Mouse (Mus musculus) lung, postnatal 14 days (tissue): ENCODE results near the gene Usp19.

Experiments
- DNase-seq: peaks from one replicate; pipeline ENCODE4 v3.0.0; 2021

The Usp19 gene

DNA sequence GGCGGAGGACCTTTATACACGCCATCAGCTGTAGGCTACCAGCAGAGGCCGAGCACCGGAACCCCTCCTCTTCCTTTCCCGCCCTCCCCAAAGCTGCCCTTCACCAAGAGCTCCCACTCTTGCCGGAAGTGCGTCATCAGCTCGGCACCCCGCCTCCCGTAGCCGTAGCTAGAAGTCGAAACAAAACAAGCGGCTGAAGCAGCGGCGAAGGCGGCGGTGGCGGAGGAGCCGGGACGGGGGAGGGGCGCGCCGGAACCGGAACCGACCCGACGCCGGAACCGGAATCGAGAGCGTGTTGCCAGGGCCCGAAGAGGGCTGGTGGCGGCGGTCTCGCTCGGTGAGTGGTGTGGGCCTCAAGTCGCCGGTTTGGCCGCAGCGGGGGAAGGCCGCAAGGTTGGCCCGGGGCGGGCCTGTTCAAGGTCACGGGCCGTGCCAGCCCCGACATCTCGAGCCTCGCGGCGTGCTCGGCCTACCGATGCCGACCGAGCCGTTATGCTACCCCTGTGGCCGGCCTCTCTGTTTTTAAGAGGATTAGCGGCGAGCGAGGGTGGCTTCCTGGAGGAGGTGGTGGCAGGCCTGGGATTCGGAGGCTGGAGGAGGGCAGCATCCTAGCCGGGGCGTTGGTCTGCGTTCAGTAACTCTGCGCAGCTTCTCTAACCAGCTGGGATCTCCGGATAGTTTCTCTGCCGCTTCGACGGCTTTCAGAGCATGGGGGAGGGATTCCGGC lies at the start of gene Usp19:
TSS of gene Usp19 (plus strand) at position 44 of the 727 bp plus-strand sequence.
- peak; percentile 97 for DNase-seq

DNA sequence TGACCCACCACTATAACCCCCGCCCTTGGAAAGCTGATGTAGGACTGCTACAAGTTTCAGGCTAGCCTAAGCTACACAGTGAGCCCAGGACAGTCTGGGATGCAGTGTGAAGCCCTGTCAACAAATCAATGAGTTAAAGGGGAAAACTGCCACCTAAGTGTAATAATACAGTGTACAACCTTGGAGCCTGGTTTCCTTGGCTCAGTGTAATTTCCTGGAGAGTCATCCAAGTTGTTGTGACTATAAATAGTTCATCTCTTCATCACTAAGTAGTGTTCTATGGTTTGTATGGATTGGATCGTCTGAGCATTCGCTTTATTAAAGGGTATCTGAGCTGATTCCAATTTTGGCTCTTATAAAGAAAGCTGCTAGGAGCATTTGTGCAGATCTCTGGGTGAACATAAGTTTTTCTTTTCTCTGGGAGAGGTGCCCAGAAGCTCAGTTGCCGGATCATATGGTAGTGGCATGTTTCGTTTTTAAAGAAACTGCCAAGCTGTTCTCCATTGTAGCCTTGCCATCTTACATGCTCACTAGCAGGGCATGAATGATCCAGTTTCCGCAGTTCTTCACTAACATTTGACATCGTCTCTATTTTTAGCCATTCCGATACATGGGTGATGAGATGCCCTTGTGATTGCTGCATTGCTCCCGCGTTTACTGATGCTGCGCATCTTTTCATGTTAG lies 49.0 kb upstream of the Usp19 start:
- DNase-seq = no peak

DNA sequence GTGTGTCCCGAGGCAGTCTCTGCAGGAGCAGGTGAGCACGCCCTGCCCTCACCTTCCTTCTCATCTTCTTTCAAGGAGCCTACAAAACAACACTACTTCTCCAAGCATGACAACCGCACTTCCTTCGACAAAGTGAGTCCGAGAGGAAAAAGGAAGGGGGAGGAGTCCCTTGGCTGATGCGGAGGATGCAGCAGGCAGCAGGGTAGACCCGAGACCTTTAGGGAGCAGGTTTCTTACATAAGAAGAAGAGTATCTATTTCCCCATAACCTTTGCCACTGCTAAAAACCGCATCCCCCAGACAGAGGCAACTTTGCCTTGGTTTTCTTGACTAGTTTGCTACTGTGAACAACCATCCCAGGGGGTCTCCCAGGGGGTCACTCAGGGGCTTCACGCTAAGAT lies 45.3 kb upstream of the Usp19 start:
- no peak for DNase-seq

DNA sequence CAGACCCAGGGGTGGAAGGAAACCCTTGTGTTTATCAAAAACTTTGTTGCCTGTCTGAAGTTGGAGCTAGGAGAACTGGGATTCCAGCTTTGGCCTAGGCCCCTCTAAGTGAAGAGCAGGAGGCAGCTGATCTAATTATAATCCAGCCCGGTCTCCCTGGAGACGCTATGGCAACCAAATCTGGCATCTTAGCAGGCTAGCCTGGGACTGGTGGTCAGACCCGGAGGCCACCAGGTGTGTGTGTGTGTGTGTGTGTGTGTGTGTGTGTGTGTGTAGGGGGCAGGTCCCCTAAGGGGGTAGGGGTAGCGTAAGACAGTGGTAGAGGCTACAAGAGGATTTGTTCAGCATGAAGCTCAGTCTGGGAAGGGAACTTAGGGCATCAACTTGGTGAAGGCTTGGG lies 40.5 kb upstream of the Usp19 start:
- peak; percentile 27 for DNase-seq

DNA sequence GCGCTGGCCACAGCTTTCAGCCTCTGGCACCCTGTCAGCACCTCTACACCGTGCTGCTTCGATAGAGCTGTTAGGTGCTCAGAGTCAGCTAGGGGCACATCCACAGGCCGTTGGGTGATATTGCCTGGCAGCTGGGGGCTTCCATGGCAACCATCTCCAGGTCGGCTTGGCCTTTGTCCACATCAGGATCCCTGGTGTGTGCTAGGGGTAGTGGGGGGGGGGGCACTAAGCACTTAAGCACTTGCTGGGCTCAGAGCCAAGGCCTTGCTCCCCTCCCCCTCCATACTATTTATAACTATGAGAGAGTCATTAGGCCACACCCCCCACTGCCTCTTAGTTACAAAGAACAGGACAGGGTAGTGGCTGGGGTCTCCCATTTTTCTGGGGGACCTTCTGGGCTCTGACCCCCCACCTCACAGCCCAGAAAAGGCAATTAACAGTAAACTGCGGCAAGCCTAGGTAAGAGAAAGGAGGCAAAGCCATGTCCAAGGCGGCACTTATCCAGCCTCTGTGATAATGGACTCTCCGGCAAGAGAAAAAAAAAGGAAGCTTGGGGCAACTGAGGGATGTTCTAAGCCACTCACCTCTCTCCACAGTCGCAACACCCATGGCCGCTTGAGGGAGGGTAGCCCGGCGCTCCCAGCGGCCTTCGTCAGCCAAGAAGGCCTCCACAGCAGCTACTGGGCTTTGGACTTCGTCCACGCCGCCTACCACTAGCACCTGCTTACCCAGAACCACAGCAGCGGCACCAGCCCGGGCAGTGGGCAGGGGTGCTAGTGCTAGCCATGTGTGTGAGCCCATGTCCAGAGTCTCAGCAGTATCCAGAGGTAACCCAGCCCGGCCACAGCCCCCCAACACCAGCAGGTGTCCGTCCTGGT lies 39.9 kb upstream of the Usp19 start:
- peak; percentile 46 for DNase-seq

DNA sequence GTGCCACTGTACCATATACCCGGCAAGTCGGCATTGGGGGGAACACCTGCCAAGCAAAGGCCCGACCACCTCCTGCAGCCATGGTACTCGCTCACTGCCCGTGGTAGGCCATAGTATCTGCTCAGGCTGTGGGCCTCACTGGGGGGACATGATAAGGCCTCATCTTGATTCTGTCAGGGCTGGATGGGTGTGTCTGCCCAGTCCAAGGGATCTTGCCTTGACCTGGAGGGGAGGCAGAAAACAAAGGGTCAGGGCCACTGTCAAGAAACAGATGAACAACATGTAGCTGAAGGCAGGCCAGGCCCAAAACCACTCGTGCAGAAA lies 39.3 kb upstream of the Usp19 start:
- DNase-seq = no peak

DNA sequence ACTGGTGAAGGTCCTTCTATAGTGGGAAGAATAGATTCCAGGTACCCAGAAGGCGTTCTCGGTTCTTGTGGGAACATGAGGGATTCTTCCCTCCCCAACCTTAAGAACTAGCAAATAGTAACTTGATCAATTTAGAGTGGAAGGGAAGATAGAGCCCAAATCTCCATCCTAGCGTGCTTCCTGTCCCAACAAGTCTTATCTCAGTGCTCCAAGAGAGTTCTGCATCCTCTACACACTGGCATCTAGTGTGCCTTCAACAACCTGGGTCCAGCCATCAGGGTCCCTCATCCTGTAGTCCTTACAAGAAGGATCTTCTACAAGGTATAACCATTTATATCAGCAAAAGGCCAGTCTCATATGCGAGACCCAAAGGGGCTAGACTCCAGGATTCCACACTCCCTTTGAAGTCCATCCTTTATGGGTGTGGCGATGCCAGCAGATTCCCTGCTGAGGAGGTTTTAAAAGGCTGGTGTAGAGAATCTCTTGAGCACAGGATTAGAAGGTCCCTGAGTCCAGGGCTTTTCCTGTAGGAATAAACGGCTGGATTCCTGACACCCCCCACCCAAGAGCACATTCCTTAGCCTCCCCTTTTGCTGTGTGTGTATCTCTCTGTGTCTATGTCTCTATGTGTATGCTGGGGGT lies 38.8 kb upstream of the Usp19 start:
- no peak for DNase-seq

DNA sequence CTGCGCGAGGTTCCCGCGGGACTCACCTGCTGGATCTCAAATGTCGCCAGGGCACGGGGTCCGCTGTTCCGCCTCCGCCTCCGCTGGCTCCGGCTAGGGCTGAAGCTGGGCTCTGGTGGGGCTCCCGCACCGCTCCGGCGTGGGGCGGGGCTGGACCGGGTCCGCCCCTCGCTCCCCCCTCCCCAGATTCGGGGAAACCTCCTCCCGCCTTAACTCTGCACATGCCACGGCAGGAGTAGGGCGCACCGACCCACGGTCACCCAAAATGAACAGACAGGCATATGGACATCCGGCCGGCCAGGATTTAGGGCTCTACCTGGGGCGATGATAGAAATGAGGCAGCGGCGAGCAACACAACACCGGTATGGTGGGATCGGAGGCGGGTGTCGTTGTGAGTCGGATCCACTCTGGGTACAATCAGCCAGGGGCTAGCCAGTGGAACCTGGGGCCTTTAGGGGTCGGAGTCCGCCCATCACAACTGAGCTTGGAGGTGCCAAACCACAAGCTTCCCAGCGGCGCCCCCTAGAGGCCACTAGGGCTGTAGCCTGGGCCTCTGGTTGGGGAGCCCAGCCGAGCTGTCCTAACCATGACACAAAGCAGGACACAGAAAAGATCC lies 38.0 kb upstream of the Usp19 start:
- DNase-seq = peak; percentile 93

DNA sequence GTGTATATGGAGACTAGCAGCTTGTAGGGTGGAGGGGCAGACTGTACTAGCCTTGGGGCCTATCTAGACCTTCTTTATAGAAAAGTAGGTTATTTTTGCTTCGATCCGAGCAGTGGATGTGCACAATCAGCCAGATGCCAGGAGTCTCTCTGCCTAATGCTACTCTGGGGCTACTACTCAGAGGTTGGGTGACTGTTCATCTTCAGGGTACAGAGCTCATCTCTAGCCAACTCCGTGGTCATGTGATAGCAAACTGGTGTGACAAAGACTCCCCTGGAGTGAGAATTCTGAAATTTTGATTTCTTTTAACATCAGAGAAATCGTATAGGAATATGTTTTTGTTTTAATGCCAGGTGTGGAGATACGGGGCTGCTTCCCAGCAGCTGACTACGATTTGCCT lies 37.5 kb upstream of the Usp19 start:
- DNase-seq = no peak

DNA sequence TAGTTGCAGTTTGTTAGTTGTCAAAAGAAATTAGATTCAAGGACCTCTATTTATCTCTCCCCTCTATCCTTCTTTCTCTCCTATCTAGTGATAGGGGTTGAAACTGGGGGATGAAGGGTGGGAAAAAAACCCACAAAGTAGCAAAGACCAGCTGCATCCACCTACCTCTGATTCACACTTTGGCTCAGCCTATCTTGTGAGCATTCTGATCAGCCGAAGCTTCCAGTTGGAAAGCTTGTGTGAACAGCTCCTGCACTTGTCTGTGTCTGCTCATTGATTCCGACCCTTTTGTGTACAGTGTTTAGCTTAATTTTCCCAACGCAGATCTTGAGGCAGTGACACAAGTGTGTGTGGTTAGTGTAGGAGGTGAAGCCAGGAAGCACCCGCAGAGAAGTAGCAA lies 36.9 kb upstream of the Usp19 start:
- no peak for DNase-seq

DNA sequence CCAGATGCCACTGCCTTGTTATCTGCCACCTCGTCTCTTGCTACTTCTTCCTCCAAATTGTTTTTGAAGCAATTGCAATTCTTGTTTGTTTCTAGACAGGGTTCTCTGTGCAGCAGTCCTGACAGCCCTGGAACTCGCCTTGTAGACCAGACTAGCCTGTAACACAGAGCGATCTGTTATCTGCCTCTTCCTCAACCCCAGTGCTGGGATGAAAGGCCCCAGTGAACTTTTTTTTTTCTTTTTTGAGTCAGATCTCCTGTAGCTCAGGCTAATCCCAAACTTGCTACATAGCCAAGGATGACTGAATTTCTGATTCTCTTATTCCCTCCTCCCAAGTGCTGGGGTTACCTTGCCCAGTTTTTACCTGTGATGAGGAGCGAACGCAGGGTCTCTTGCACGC lies 36.0 kb upstream of the Usp19 start:
- no peak for DNase-seq

DNA sequence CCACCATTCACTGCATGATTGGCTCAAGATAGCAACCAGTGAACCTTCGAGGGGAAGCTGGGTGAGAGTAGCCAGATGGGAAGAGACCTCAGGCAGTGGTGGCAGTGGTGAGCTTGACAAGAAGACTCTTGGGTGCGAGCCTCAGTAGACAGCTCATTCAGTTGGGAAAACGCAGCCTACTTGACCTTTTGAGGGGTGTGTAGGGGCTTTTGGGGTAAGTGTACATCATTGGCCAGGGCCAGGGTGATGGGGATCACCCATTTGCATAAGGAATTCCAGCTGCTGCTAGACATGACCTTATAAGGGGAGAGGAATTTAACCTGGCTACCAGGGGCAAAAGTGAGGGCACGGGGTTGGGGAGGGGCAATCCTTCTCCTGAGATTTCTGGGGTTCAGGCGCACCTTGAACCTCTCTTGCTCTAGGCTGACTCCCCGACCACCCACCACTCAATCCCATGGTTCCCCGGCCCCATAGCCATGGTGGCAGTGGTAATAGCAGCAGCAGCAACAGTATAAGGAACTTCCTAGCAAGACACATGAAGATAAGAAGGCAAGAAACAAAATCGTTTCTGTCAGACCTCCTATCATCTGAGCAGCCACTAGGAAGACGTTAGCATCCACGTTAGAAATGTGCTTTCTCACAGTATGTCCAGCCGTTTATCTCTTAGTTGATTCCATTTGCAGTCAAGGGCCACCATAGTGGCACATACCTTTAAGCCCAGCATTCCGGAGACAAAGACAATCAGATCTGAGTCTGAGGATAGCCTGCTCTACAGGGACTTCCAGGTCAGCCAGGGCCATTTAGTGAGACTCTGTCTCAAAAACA lies 34.4 kb upstream of the Usp19 start:
- DNase-seq = no peak

DNA sequence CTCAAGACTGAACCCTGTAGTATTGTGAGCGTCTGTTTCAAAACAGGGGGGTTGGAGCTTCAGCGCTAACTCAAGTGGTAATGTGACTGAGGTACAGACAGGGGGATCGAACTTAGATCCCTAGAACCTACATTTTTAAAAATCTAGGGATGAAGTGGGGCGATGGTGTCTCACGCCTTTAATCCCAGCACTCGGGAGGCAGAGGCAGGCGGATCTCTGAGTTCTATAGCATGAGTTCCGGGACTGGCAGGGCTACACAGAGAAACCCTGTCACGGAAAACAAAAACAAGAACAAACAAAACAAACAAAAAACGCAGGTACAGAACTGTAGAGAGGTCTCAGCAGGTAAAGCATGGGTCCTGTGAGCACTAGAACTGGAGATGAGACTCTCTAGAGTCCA lies 33.4 kb upstream of the Usp19 start:
- DNase-seq = no peak

DNA sequence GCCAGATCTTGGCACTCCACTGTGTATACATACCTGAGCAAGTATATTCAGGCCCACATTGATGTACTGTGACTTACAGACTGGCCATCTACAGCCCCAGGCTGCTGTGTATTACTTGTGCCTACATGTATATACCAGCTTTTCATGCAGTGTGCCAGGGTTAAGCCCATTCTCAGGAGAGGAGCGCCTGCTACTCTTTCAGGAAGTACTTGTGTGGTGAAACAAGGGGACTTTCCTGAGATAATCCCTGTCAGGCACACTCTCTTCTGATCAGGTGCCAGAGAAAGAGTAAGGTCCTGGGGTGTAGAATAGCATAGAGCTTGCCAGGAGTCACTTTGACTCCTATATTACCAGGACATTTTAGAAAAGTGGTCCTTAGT lies 30.5 kb upstream of the Usp19 start:
- DNase-seq = no peak

DNA sequence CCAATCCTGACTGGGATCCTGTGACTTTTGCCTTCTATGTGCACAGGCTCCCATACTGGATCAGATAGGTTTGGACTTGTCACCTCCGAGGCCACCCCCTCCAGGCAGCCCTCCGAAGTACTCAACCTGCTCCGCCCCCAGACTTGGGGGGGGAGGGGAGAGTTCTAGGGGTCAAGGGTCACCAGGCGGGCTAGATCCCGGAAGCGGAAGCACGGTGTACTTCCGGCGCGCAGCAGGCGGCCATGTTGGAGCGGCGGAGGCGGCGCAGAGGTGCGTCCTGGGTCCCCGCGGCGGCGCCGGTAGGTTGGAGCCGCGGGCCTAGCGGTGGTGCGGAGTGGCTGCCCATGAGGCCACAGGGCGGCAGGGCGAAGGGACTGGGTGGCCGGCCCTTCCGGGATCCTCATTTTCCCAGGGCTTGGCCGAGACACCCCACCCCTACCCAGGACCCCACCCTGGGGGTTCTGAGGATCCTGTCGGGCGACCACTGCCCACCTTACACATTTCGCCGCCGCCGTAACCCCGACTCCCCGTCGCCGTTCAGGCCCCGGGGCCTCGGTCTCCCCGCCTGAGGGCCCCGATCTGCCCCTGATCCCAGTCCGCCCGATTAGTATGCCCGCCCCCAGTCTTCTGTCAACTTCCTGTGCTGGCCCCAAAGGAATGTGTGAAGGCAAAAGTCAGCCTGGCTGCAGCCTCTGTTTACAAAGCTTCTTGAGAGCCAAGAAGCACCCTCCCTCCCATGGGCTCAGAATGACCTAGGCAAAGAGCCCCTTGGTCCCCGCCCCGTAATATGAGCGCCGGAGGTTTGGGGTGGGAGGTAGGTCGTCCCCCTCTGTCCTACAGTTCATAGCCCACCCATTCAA lies 29.9 kb upstream of the Usp19 start, which contains the start of gene Ccdc71:
TSS of gene Ccdc71 (plus strand) at position 209 of the 860 bp plus-strand sequence.
- peak; percentile 88 for DNase-seq

DNA sequence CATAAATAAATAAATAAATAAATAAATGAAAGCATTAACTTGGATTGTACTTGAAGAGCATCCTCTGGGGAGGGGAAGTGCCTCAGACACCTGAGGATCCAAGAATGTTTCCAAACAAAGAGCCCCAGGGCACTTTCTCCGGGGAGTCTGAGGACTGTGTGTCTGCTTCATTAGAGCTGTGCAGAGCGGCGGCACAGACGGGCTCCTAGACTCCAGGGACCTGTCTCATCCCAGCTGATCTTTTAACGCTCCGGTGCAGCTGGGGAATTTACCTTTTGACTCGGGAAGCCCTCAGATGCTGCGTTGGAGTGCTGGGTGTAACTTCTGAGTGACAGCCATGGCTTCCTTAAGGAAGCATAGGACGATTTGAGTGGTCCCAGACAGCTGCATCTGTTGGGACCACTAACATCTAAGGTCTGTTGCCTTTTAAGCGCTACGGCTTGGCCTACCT lies 29.2 kb upstream of the Usp19 start, which contains the start of gene Klhdc8b:
TSS of gene Klhdc8b (minus strand) at position 401 of the 451 bp plus-strand sequence.
- no peak for DNase-seq

DNA sequence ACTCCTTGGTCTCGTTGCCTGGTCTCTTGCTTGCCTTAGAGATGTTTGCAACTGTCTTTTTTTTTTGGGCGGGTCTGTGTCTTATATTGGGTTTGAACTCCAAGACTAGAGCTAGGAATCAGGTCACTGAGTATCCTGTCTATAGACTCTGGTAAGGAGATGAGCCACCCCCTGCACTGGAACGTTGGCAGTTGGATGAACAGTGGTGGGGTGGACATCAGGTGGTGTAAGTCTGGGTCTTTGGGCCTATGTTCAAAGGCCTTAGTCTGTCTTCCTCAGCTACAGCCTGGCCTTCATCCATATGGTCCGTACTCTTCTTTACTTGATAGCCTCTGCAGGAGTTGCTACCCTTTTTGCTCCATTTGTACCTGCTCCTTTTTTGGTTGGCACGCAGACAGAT lies 28.7 kb upstream of the Usp19 start:
- DNase-seq = no peak

DNA sequence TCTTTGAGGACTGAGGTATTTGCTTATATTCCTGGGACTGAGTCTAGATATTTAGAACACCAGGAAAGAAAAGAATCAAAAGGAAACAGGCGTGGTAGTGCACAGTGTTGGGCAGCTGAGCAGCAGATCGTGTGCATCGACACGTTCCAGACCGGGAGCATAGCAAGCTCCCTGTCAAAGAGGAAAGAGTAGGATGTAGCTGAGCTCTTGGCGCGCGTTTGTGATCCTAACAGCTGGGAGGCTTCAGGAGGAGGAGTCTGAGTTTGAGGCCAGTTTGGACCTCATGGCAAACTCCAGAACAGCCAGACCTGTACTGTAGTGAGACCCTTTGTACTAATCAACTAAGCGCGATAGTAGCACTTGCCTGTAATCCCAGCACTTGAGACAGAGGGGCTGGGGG lies 28.2 kb upstream of the Usp19 start:
- peak; percentile 48 for DNase-seq

DNA sequence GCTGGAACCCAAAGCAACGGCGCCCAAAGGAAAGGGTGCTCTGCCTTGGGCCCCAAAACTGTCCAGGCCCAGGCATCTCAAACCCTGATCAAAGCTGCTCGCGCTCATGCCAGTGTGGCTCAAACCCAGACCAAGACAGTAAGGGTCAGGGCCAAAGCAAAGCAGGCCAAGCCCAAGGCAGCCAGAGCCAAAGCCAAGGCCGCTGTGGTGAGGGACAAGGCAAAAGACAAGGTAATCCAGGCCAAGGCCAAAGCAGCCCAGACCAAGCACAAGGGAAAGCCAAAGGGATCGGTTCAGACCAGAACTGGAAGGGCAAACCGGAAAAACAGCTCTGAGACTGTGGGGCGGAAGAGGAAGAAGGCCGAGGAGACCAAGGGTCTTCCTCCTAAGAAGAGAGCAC lies 26.7 kb upstream of the Usp19 start:
- DNase-seq = no peak

DNA sequence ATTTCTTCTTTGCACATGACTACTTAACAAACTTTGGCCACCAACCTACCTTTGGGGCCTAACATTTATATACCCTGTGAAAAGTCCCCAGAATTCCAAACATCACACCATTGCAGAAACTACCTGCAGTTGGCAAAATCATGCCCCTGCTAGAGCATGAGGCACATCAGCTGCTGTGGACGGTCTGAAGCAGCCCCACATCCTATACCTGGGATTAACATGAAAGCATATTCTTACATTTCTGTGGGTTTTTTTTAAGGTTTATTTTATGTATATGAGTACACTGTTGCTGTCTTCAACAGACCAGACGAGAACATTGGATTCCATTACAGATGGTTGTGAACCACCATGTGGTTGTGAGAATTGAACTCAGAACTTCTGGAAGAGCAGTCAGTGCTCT lies 24.2 kb upstream of the Usp19 start:
- no peak for DNase-seq

DNA sequence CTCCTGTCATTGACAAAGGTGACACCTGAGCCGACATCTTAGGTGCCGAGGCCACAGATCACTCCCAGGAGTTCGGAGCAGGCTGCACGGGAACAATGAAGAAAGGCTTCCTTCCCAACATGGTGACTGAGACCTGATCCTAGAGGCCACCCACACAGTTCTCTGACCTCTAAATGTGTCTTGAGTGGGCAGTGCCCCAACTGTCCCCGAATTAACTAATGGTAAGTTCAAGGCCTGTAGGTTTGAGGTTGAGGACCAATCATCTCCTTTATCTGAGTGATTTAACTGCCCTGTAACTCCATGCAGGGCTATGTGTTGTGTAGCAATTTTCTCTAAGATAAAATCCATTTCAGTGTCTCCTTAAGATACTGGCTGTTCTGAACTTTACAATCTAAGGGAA lies 21.0 kb upstream of the Usp19 start:
- no peak for DNase-seq
